Mouse (Mus musculus) heart, postnatal 0 days (tissue): ENCODE measurements around the gene Usp45.

Source experiments
- CTCF ChIP-seq: IDR thresholded peaks from 2 replicates; pipeline ENCODE4 v1.5.1; 2016; ENCODE audit warnings: antibody characterized with exemption, control low read depth, low read depth
- EP300 ChIP-seq: IDR thresholded peaks from 2 replicates; pipeline ENCODE4 v1.6.1; 2016; ENCODE audit warnings: antibody characterized with exemption, low read depth

DNA sequence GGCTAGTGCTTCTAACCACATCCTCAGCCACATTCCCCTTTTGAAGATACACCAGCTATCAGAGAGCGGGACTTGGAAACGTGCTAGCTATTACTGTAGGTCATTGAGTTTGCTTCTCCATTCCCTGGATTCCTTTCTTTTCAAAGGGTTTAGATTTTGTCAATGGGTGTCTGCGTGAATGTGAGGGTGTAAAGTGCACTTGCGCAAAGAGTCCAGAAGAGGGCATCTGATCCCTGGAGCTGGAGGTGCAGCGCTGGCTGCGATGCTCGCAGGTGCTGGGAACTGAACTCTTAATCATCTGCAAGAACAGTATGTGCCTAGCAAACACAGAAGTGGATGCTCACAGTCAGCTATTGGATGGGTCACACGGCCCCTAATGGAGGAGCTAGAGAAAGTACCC is 65.9 kb downstream of the Usp45 start:
- no peak for TF ChIP-seq CTCF
- no peak for TF ChIP-seq EP300
